Mouse (Mus musculus) heart, adult 2 months (tissue): Measurements from ENCODE around the gene Ankrd66. TPM values are rescaled to one million over a fixed set of nuclear protein-coding genes. Genes with fewer than 3 reads are reported as not detected.
"Not testable (repeated sequence)": the region's sequence is repeated elsewhere in the genome, so short reads cannot be mapped to it uniquely, and the experiment has no call there.

ENCODE experiments used
- DNase-seq, 2 experiments: peaks; one replicate each; pipeline ENCODE4 v3.0.0; 2021
- H3K27ac ChIP-seq: fragments of 200-600 bp; 2 replicates; pipeline ENCODE4 v1.8.1; 2022
- H3K27me3 ChIP-seq: fragments of 200-500 bp; 2 replicates; pipeline ENCODE4 v1.6.1; 2012; ENCODE audit warnings: mild to moderate bottlenecking, low read length, inconsistent platforms, mixed read lengths; ENCODE audit not compliant: control insufficient read depth, insufficient read depth
- H3K36me3 ChIP-seq: fragments of 200-500 bp; 2 replicates; pipeline ENCODE4 v1.6.1; 2012; ENCODE audit warnings: low read length, inconsistent platforms; ENCODE audit not compliant: control insufficient read depth, insufficient read depth
- H3K4me1 ChIP-seq: fragments of 200-500 bp; 2 replicates; pipeline ENCODE4 v1.6.1; 2011; ENCODE audit warnings: low read length; ENCODE audit not compliant: control insufficient read depth, insufficient read depth
- H3K4me3 ChIP-seq: fragments of 200-600 bp; 2 replicates; pipeline ENCODE4 v1.8.1; 2022
- H3K79me2 ChIP-seq: fragments of 200-500 bp; replicated peaks from 2 replicates; pipeline ENCODE4 v1.6.1; 2012; ENCODE audit warnings: mild to moderate bottlenecking, inconsistent platforms, low read length, moderate library complexity, mixed read lengths; ENCODE audit not compliant: control insufficient read depth, insufficient read depth
- H3K9ac ChIP-seq: fragments of 200-500 bp; 2 replicates; pipeline ENCODE4 v1.6.1; 2012; ENCODE audit warnings: low read depth, mild to moderate bottlenecking, control low read depth, inconsistent platforms, low read length, mixed read lengths
- CTCF ChIP-seq: fragments of 200-600 bp; IDR thresholded peaks from 2 replicates; pipeline ENCODE4 v1.8.1; 2022; ENCODE audit warnings: antibody characterized with exemption, mild to moderate bottlenecking, moderate library complexity
- EP300 ChIP-seq: fragments of 200-500 bp; IDR thresholded peaks from 2 replicates; pipeline ENCODE4 v1.6.1; 2011; ENCODE audit warnings: low read depth, low read length, control low read depth; ENCODE audit not compliant: insufficient read depth
- POLR2A ChIP-seq: fragments of 200-500 bp; IDR thresholded peaks from 2 replicates; pipeline ENCODE4 v1.6.1; 2011; ENCODE audit warnings: mild to moderate bottlenecking, low read depth, low read length, control low read depth; ENCODE audit not compliant: insufficient read depth
- WGBS: fragments of 180-500 bp; shearing (Covaris S2); methylation state at CpG from one replicate; pipeline ENCODE4 v1.1.7; 2018; 5-methylcytosine and 5-hydroxymethylcytosine counted together
- intact Hi-C: fragments of 180-260 bp; cut with DNase I; formaldehyde crosslinking; loops from one replicate; pipeline ENCODE4 v1.15.1; 2025
- polyA plus RNA-seq: library from polyadenylated mRNA; depleted of rRNA; stranded (reverse); fragments of >200 nt; gene quantifications from 2 replicates; pipeline ENCODE4 v1.2.3, GENCODE M21; 2012
- total RNA-seq, 2 experiments: library from RNA; stranded (reverse); gene quantifications; 2 replicates each; pipeline ENCODE4 v1.2.3; 2021

Gene Ankrd66
- total and polyA plus RNA-seq, 3 experiments: 0.25 TPM; not detected in 2

DNA sequence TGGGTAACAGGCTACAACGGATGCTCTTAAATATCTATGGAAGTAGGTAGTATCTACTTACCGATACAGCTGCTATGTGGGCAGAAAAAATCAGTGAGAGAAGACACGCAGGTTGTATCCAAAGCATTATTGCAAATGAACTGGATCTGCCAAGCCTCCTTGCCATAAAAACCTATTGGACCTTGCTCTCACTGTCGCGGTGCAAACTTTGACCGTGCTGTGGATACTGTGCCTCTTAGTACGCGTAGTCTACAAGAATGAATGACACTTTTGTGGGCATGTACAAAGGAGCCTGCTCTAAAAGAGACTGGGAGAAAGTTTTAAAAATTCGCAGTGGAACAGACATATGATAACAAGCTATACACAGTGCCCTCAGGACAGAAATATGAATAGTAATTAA is 40.8 kb downstream of the Ankrd66 start, which contains the start of gene Mep1a:
Mep1a (minus strand) TSS at position 221 of the 400 bp plus-strand sequence.
- 92% methylated on average over 9 of the region's 9 CpGs for WGBS
- no peaks in the 10 kb centered on the region for H3K36me3 ChIP-seq
- no peaks in the 10 kb centered on the region for H3K27me3 ChIP-seq
- no peaks in the 10 kb centered on the region for H3K4me1 ChIP-seq
- intact Hi-C loops: no loop called here
- no peak within 1 kb of the TSS for H3K9ac ChIP-seq
- no peak for DNase-seq
- no peak for TF ChIP-seq POLR2A
- no peak for TF ChIP-seq EP300
- no peak for TF ChIP-seq CTCF
- no peak within 1 kb of the TSS for H3K27ac ChIP-seq
- H3K79me2 ChIP-seq: no peaks in the 10 kb centered on the region
- no peak within 1 kb of the TSS for H3K4me3 ChIP-seq

DNA sequence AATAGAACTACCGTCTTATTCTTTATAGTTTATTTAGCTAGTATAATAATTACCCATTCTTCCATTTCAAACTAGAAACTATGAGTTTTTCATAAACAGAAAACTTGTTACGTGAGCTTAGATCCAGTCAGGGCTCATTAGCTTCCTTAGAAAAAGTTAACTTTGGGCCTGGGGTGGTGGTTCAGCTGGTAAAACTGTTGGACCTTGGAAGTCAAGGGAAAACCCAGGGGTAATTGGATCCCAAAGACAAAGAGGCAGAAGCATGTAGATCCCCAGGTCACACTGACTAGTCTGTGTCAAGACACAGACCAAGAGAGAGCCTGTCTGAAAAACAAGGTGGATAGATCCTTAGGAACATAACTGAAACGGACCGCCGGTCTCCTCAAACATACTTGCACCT is 41.8 kb downstream of the Ankrd66 start:
- no peak overlapping the region for H3K9ac ChIP-seq
- 96% methylated on average over 5 of the region's 5 CpGs for WGBS
- H3K4me3 ChIP-seq: no peak overlapping the region
- H3K27me3 ChIP-seq: no peaks in the 10 kb centered on the region
- no peaks in the 10 kb centered on the region for H3K4me1 ChIP-seq
- no peak for TF ChIP-seq POLR2A
- TF ChIP-seq CTCF: no peak
- TF ChIP-seq EP300: no peak
- H3K27ac ChIP-seq: no peak overlapping the region
- no peak for DNase-seq
- intact Hi-C loops: no loop called here
- no peaks in the 10 kb centered on the region for H3K36me3 ChIP-seq
- H3K79me2 ChIP-seq: no peaks in the 10 kb centered on the region

DNA sequence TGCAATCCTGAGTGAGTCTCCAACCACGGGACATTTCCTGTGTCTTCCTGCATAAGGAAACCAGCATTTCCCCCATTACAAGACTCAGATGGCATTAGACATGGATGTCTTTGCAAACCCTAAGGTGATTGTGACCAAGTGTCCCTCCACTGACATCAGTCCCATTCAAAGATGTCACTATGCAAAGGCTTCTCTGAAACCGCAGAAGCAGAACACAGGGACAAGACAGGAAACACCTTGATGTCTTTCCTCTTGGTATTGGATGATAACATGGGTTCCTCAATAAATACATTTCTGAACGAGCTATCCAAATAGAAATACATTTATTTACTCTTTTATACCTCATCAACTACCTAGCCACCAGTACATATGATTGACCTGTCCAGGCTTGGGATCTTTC is 42.2 kb downstream of the Ankrd66 start:
- Histone ChIP-seq H3K36me3 (no peaks in the 10 kb centered on the region), H3K27me3 (no peaks in the 10 kb centered on the region), H3K9ac (no peak overlapping the region), H3K4me1 (no peaks in the 10 kb centered on the region), H3K79me2 (no peaks in the 10 kb centered on the region), H3K4me3 (no peak overlapping the region), H3K27ac (no peak overlapping the region)
- no peak for DNase-seq
- WGBS: 42% methylated on average over 3 of the region's 3 CpGs
- TF ChIP-seq POLR2A (no peak), EP300 (no peak), CTCF (no peak)
- intact Hi-C loops: no loop called here

DNA sequence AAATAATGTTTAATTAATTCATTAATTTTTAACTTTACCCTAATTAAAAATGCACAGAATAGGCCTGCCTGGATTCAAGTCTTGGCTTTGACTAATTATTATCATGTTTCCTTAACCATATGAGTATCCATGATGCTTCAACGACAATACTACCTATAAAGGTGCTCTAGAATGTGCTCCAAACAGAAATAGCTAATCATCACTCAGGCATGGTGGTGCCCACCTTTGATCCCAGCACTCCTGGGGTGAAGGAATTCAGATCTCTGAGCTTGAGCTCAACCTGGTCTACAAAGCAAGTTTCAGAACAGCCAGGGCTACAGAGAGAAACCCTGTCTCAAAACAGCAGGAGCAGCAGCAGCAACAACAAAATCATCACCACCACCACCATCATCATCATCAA is 42.9 kb downstream of the Ankrd66 start:
- H3K4me3 ChIP-seq: no peak overlapping the region
- H3K9ac ChIP-seq: no peak overlapping the region
- DNase-seq: no peak
- no peaks in the 10 kb centered on the region for H3K79me2 ChIP-seq
- H3K27ac ChIP-seq: no peak overlapping the region
- no peaks in the 10 kb centered on the region for H3K4me1 ChIP-seq
- intact Hi-C loops: no loop called here
- no peaks in the 10 kb centered on the region for H3K36me3 ChIP-seq
- no peaks in the 10 kb centered on the region for H3K27me3 ChIP-seq
- 83% methylated on average over 1 of the region's 1 CpGs for WGBS
- no peak for TF ChIP-seq CTCF
- TF ChIP-seq EP300: no peak
- TF ChIP-seq POLR2A: no peak

DNA sequence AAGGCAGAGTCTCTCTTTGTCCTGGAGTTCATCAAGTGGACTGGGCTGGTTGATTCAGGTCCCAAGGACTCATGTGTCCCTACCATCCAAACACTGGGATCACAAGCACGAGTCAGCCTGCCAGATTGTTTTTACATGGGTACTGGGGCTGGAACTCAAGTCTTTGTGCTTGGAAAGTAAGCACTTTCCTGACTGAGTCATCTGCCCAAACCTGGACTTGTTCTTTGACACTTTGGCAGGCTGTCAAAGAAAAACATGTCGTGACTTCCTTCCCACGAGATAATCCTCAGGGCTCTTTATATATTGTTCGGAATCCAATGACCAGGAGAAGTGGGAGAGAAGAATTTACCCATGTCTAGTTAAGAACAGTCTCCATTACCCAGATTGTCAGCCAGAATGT is 45.9 kb downstream of the Ankrd66 start:
- intact Hi-C loops: no loop called here
- H3K27ac ChIP-seq: no peak overlapping the region
- WGBS: 15% methylated on average over 4 of the region's 4 CpGs

DNA sequence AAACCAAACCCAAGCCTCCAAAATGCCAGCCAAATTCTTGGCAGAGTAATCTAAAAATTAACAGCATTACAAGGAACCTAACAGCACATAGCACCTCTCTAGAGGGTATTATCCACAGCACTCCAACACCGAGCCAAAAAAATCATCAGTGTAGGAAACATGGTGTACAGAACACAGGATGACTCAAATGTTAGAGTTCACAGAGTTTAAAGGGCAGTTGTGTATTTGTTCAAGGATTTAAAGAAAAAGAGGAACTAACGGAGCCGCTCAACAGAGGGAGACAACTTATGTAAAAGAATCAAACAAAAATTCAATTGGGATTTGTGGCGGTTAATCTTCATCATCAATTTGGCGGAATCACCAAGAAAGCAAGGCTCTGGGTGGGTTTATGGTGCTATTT is 47.9 kb downstream of the Ankrd66 start:
- Histone ChIP-seq H3K27me3 (no peaks in the 10 kb centered on the region), H3K36me3 (no peaks in the 10 kb centered on the region), H3K9ac (no peak overlapping the region), H3K79me2 (no peaks in the 10 kb centered on the region), H3K27ac (no peak overlapping the region), H3K4me3 (no peak overlapping the region), H3K4me1 (no peaks in the 10 kb centered on the region)
- TF ChIP-seq CTCF (no peak), EP300 (no peak), POLR2A (no peak)
- 78% methylated on average over 5 of the region's 5 CpGs for WGBS
- DNase-seq: no peak
- intact Hi-C loops: no loop called here

More for the DNA sequence above, 45.9 kb downstream of the Ankrd66 start:
- no peak for DNase-seq
- no peaks in the 10 kb centered on the region for H3K4me1 ChIP-seq
- no peak overlapping the region for H3K9ac ChIP-seq
- H3K27me3 ChIP-seq: no peaks in the 10 kb centered on the region
- H3K79me2 ChIP-seq: no peaks in the 10 kb centered on the region
- no peak for TF ChIP-seq EP300
- no peaks in the 10 kb centered on the region for H3K36me3 ChIP-seq
- no peak overlapping the region for H3K4me3 ChIP-seq

DNA sequence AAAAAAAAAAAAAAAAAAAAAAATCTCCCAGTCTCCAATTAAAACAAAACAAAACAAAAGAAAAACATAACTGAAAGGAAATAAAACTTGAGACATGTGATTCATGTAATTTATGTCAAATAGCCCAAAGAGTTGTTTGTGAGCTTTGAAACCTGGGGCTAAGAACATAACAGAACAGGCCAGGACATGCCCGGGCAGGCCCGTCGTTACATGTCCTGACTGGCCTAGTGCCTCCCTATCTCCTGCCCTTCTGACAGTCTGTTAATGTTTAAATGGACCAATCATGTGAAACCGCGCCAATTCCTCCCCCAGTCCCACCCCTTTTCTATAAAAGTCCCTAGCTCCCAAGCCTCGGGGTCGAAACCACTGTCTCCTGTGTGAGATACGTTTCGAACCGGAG is 53.1 kb downstream of the Ankrd66 start:
- H3K27me3 ChIP-seq, H3K36me3 ChIP-seq, DNase-seq, H3K27ac ChIP-seq, H3K4me3 ChIP-seq, H3K4me1 ChIP-seq, intact Hi-C loops, H3K79me2 ChIP-seq, H3K9ac ChIP-seq: not testable (repeated sequence)
- 97% methylated on average over 10 of the region's 10 CpGs for WGBS
